Mouse (Mus musculus) thymus, adult 2 months (tissue): ENCODE measurements around the gene Pgls.

Experiments used
- CTCF ChIP-seq: fragments of 200-500 bp; IDR thresholded peaks from 2 replicates; pipeline ENCODE4 v1.5.1; 2012; ENCODE audit warnings: mild to moderate bottlenecking, control low read depth, low read length, moderate library complexity, borderline replicate concordance; ENCODE audit not compliant: control insufficient read depth, poor library complexity, insufficient read depth; ENCODE audit errors: extremely low read depth
- POLR2A ChIP-seq: fragments of 200-500 bp; IDR thresholded peaks from 2 replicates; pipeline ENCODE4 v1.6.1; 2012; ENCODE audit warnings: mild to moderate bottlenecking, low read length, control low read depth, moderate library complexity; ENCODE audit not compliant: control insufficient read depth, poor library complexity, insufficient read depth; ENCODE audit errors: extremely low read depth

GRCm38 (mm10) chr8:71566501-71566900 is 25.5 kb upstream of the Pgls start, which contains the start of gene Nxnl1:
- TF ChIP-seq POLR2A (no peak), CTCF (no peak)
